Mouse (Mus musculus) liver, embryonic 14.5 days (tissue): ENCODE results near the gene Epop. TPM values are rescaled to one million over a fixed set of nuclear protein-coding genes. Genes with fewer than 3 reads are reported as not detected.

ENCODE experiments used
- ATAC-seq: fragments of 200-750 bp; cut with Nextera tagmentation; 2 replicates; pipeline ENCODE4 v1.8.0; 2017; ENCODE audit warnings: moderate number of reproducible peaks, mild to moderate bottlenecking, moderate library complexity; ENCODE audit not compliant: insufficient read depth
- DNase-seq, 3 experiments: peaks; one replicate each; pipeline ENCODE4 v3.0.0-alpha.2; 2012 to 2013; ENCODE audit warnings: low read depth in 3 of 3, low spot score in 3 of 3
- H3K27ac ChIP-seq: fragments of 300-500 bp; sonication (generic); 2 replicates; pipeline ENCODE4 v1.5.1; 2014; ENCODE audit warnings: moderate library complexity, mild to moderate bottlenecking, control low read depth, inconsistent platforms
- H3K27me3 ChIP-seq: fragments of 300-500 bp; sonication (generic); 2 replicates; pipeline ENCODE4 v1.6.1; 2014; ENCODE audit warnings: mild to moderate bottlenecking, low read length, moderate library complexity; ENCODE audit not compliant: control insufficient read depth, insufficient read depth
- H3K36me3 ChIP-seq: fragments of 300-500 bp; sonication (generic); replicated peaks from 2 replicates; pipeline ENCODE4 v1.6.1; 2014; ENCODE audit warnings: low read depth; ENCODE audit not compliant: control insufficient read depth, insufficient read depth
- H3K4me1 ChIP-seq, 2 experiments: fragments of 200-500 bp in 1 of 2; fragments of 300-500 bp in 1 of 2; sonication (generic) in 1 of 2; replicated peaks; 2 replicates each; pipeline ENCODE4 v1.6.1; 2012 to 2014; ENCODE audit warnings: antibody characterized with exemption in 1 of 2, inconsistent platforms in 1 of 2, low read length in 1 of 2; ENCODE audit not compliant: control insufficient read depth in 2 of 2, insufficient read depth in 2 of 2
- H3K4me2 ChIP-seq: fragments of 300-500 bp; sonication (generic); 2 replicates; pipeline ENCODE4 v1.6.1; 2014; ENCODE audit warnings: low read depth, mild to moderate bottlenecking, control low read depth, moderate library complexity
- H3K4me3 ChIP-seq, 2 experiments: fragments of 200-500 bp in 1 of 2; fragments of 300-500 bp in 1 of 2; sonication (generic) in 1 of 2; 2 replicates each; pipeline ENCODE4 v1.5.1; 2012 to 2014; ENCODE audit warnings: low read depth in 2 of 2, low read length in 2 of 2, mild to moderate bottlenecking in 2 of 2, control low read depth in 1 of 2, inconsistent platforms in 1 of 2, moderate library complexity in 1 of 2; ENCODE audit not compliant: insufficient read depth in 1 of 2
- H3K9ac ChIP-seq: fragments of 300-500 bp; sonication (generic); replicated peaks from 2 replicates; pipeline ENCODE4 v1.6.1; 2014; ENCODE audit warnings: mild to moderate bottlenecking, control low read depth, moderate library complexity
- H3K9me3 ChIP-seq: fragments of 300-500 bp; sonication (generic); 2 replicates; pipeline ENCODE4 v1.6.1; 2016; ENCODE audit warnings: low read length, mixed read lengths; ENCODE audit not compliant: control insufficient read depth
- CTCF ChIP-seq: IDR thresholded peaks from 2 replicates; pipeline ENCODE4 v1.5.1; 2016; ENCODE audit warnings: antibody characterized with exemption, low read depth, control low read depth
- EP300 ChIP-seq: IDR thresholded peaks from 2 replicates; pipeline ENCODE4 v1.6.1; 2016; ENCODE audit warnings: antibody characterized with exemption, low read depth
- WGBS: fragments of 180-500 bp; shearing (Covaris S2); extraction: QIAGEN DNeasy Blood & Tissue Kit; methylation state at CpG from one replicate; pipeline ENCODE4 v1.1.7; 2014; ENCODE audit not compliant: insufficient replicate concordance; 5-methylcytosine and 5-hydroxymethylcytosine counted together
- polyA plus RNA-seq, 2 experiments: library from polyadenylated mRNA; depleted of rRNA in 1 of 2; stranded (reverse) in 1 of 2; unstranded in 1 of 2; fragments of >200 nt; fragmentation: Nextera tagmentation in 1 of 2; extraction: Ambion mirVana in 1 of 2; gene quantifications; 2 replicates each; pipeline versions ENCODE4 v1.2.1 to v1.2.3; 2012 to 2014

The Epop gene
- polyA plus RNA-seq, 2 experiments: 0.38 to 0.66 TPM

- TF ChIP-seq EP300 (no peak), CTCF (no peak)
- H3K27me3 ChIP-seq: peaks cover 61% of the 10 kb centered on the region
- no peak for ATAC-seq
These were observed 34.8 kb upstream of the Epop start for GRCm38 (mm10) chr11:97664339-97664665.

GRCm38 (mm10) chr11:97663528-97664338 lies 34.2 kb upstream of the Epop start:
- Histone ChIP-seq H3K27ac (no peak overlapping the region), H3K36me3 (no peaks in the 10 kb centered on the region), H3K4me2 (peak overlapping the region; percentile 60), H3K9ac (no peak overlapping the region), H3K4me1 (peaks cover 0 to 10% of the 10 kb centered on the region in 2 experiments; a peak in 2 of 4 replicates), H3K27me3 (peaks cover 65% of the 10 kb centered on the region), H3K4me3 (peak overlapping the region; percentile 48 to 59), H3K9me3 (no peaks in the 10 kb centered on the region)
- DNase-seq: no peak
- ATAC-seq: no peak
- WGBS: 1% methylated on average over 37 of the region's 57 CpGs
- TF ChIP-seq CTCF: no peak

More at GRCm38 (mm10) chr11:97664339-97664665, 34.8 kb upstream of the Epop start:
- H3K27ac ChIP-seq: no peak overlapping the region
- WGBS: 4% methylated on average over 8 of the region's 8 CpGs
- H3K4me2 ChIP-seq: peak overlapping the region; percentile 60
- no peak for DNase-seq
- H3K4me1 ChIP-seq: peaks cover 0 to 4% of the 10 kb centered on the region in 2 experiments; a peak in 1 of 4 replicates
- no peaks in the 10 kb centered on the region for H3K36me3 ChIP-seq
- H3K4me3 ChIP-seq: peak overlapping the region; percentile 48 to 59; a peak in 3 of 4 replicates
- no peak overlapping the region for H3K9ac ChIP-seq
- no peaks in the 10 kb centered on the region for H3K9me3 ChIP-seq

- H3K9ac ChIP-seq: no peak within 1 kb of the TSS
- no peak within 1 kb of the TSS for H3K27ac ChIP-seq
- ATAC-seq (peak; percentile 26; the same call in 1 of the 2 replicates), DNase-seq (no peak)
- H3K4me2 ChIP-seq: peak within 1 kb of the TSS; percentile 60
- TF ChIP-seq CTCF (no peak), EP300 (no peak)
- no peaks in the 10 kb centered on the region for H3K36me3 ChIP-seq
- H3K4me3 ChIP-seq: peak within 1 kb of the TSS; percentile 48 to 59
- WGBS: under 1% methylated on average over 52 of the region's 76 CpGs
- peaks cover 0 to 11% of the 10 kb centered on the region in 2 experiments; a peak in 2 of 4 replicates for H3K4me1 ChIP-seq
- peaks cover 65% of the 10 kb centered on the region for H3K27me3 ChIP-seq
- H3K9me3 ChIP-seq: no peaks in the 10 kb centered on the region
These were observed 33.5 kb upstream of the Epop start, which contains the start of gene Mllt6 for GRCm38 (mm10) chr11:97662893-97663527. Gene Mllt6, plus strand, starts transcription at chr11:97663414.

GRCm38 (mm10) chr11:97662207-97662892 lies 32.8 kb upstream of the Epop start:
- Histone ChIP-seq H3K9ac (no peak overlapping the region), H3K4me3 (peak overlapping the region; percentile 42 to 59; a peak in 3 of 4 replicates), H3K4me1 (peaks cover 0 to 11% of the 10 kb centered on the region in 2 experiments; a peak in 2 of 4 replicates), H3K27ac (no peak overlapping the region), H3K36me3 (no peaks in the 10 kb centered on the region), H3K9me3 (no peaks in the 10 kb centered on the region), H3K27me3 (peaks cover 65% of the 10 kb centered on the region), H3K4me2 (peak overlapping the region; percentile 60)
- ATAC-seq (no peak), DNase-seq (no peak)
- TF ChIP-seq EP300 (no peak), CTCF (no peak)
- WGBS: 4% methylated on average over 21 of the region's 21 CpGs
